Mouse (Mus musculus): ENCODE results near the gene Ralgapa2.

The Ralgapa2 gene

GRCm38 (mm10) chr2:146299841-146300460, 212.2 kb downstream of the Ralgapa2 start:
- no peak for DNase-seq

GRCm38 (mm10) chr2:146293538-146293937, 218.6 kb downstream of the Ralgapa2 start:
- no peak for DNase-seq

- DNase-seq: no peak
These were observed 221.1 kb downstream of the Ralgapa2 start for GRCm38 (mm10) chr2:146290871-146291637.

GRCm38 (mm10) chr2:146290366-146290765, 221.8 kb downstream of the Ralgapa2 start:
- no peak for DNase-seq

DNA sequence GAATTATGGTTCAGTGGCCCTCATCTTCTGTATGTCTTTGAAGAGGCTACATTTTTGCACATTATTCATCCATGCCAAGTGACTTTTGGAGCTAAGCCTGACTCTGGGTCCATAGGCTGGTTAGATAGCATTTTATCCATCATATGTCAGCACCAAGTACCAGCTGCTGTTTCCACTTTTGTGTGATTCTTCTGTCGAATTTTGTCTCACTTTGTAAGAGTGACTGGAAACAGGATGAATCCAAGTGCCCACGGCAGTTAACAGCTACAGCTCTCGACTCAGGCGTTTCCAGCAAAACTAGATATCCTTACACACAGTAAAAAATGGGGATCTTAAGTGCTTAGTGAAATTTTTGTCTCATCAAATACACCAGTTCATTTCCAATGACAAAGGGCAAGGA, 222.8 kb downstream of the Ralgapa2 start:
- no peak for DNase-seq

DNA sequence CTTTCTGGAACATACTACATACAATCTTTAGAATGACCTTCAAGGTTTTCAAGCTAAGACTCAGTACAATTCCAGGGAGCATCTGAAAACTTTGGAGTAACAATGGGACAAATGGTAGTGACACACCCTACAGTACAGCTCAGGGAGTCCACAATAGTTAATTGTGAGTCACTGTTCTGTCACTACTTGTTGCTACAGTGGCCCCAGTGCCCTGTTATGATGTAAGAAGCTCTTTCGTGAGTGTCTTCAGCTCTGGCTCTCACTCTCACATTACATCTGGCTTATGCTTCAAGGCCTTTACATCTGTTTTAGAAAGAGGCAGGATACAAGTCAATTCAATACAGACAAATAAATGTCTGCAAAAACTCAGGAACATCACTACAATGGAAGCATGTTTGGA, 223.8 kb downstream of the Ralgapa2 start:
- no peak for DNase-seq

- DNase-seq: no peak
These were observed 224.6 kb downstream of the Ralgapa2 start for GRCm38 (mm10) chr2:146287531-146287930.

GRCm38 (mm10) chr2:146281346-146281745, 230.8 kb downstream of the Ralgapa2 start:
- DNase-seq: no peak

GRCm38 (mm10) chr2:146280921-146281274, 231.2 kb downstream of the Ralgapa2 start:
- no peak for DNase-seq

- DNase-seq: no peak
These were observed 231.8 kb downstream of the Ralgapa2 start for GRCm38 (mm10) chr2:146280221-146280920.

GRCm38 (mm10) chr2:146279430-146280220, 232.5 kb downstream of the Ralgapa2 start:
- no peak for DNase-seq

DNA sequence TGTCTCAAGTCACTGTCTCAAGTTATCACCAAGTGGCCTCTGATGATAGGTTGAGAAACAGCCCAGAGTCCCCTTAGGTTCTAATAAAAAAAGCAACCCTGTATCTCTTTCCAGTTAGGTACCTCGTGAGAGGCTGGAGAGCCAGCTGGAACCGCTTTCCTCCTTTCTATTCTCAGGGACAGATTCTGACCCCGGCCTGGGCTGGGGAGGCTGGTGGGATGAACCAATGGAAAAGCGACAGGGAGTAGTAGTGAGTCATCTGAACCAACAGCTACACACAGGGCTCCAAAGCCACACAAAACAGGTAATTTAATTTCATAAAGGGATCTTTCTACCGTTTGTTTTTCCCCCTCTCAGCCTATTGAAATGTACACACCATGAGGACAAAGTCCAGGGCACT, 233.8 kb downstream of the Ralgapa2 start:
- DNase-seq: peak; percentile 16

GRCm38 (mm10) chr2:146266539-146266938, 245.6 kb downstream of the Ralgapa2 start:
- DNase-seq: no peak

GRCm38 (mm10) chr2:146265045-146265444, 247.1 kb downstream of the Ralgapa2 start:
- DNase-seq: peak; percentile 19

GRCm38 (mm10) chr2:146262966-146263365, 249.2 kb downstream of the Ralgapa2 start:
- DNase-seq: no peak

DNA sequence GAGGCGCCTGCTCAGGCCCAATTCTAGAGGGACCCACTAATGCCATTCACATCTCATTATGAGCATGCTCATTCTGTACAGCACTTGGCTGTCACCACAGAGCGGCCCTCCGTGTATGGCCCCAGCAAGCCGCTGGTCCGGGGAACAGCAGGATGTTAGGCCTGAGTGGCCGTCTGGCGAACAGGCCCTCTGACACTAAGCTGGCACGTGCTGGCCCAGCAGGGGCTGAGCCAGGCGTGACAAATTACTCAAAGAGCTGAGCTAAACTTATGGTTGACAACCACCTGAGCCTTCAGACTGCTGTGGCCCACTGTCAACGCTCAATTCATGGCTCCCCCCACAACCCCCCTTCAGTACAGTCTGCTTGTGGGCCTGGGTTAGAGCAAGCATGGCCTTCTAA, 249.9 kb downstream of the Ralgapa2 start:
- no peak for DNase-seq

GRCm38 (mm10) chr2:146261146-146261545, 251.0 kb downstream of the Ralgapa2 start:
- no peak for DNase-seq

DNA sequence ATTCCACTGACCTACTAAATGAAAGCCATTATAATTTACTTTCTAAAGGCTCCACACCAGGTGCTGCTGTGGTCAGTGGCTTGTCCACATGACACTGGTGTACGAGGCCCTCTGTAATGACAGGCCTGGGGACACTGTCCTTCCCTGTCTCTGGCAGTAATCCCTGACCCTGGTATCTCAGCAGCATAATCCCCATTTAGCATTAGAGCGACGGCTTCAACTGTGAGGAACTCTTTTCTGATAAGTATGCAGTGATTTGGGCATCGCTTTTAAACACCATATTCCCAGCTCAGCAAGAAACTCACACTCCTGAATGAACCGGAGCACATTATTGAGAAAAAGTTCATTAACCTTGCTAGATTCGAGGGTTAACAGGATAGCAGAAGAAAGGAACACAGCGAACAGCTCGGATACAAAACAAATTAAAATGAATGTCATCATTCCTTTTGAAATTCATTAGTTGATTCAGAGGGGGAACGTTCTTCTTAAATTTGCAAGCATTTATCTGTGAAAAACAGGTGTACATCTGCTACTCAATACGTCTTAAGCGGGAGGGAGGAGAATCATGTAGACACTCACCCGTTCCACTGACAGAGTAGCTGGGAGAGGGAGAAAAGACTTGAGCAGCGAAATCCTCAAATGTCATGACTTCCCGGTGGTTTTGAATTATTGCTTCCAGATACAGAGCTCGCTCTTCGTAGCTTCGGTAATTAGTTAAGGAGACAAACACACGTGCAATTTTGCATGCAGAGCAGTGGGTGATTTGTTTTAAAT, 252.2 kb downstream of the Ralgapa2 start:
- no peak for DNase-seq

DNA sequence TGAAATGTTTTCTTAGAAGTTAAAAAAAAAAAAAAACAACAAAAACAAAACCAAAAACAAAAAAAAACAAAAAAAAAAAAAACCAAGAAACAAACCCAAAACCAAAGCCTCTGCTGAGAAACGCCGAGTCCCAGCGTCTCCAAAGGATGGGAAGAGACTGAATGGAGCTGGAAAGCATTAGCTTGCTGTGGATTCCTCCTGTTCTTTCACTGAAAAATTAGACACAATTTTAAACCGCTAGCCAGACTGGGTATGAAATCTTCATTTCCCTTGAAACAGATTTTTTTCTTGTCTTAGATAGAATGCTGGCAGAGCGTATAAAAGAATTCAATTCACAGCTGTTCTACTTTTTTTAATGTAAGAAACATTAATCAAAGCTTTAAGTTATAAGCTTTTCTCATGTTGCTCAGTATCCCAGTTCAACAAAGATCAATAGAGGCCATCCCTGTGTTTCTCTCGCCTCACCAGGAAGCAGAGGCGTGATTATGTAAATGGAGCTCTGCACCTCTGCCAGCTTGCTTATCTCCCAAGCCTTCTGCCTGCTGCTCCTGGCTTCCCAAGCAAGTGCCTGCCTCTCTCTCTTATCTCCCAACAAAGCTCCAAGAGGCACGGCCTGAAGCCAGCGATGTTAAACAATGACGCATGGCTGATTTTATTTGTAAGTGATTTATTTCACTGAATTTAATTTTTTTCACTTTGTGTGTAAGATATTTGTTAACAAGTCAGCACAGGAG, 253.2 kb downstream of the Ralgapa2 start:
- DNase-seq: no peak

GRCm38 (mm10) chr2:146257609-146258008, 254.5 kb downstream of the Ralgapa2 start:
- DNase-seq: no peak

GRCm38 (mm10) chr2:146257037-146257436, 255.1 kb downstream of the Ralgapa2 start:
- no peak for DNase-seq

Measured in kidney, postnatal 10 days (tissue).